In genomic region chr3:88501366-88502030, GRCm38 (mm10) we compare ENCODE assay signal across 9 mouse cellular contexts. TPM values are rescaled to one million over a fixed set of nuclear protein-coding genes. Genes with fewer than 3 reads are reported as not detected.
DNase-seq lines count a peak whose midpoint lies in the region; ATAC-seq and TF ChIP-seq lines count a peak whose summit lies in the region.
"Had no signal": no experiment of that assay in that cellular context is flagged by ENCODE, and none has a peak within 500 bp of the region (broad histone marks: within the 10 kb centered on the region; RNA-seq: fewer than 3 reads in every experiment).

No protein-coding gene starts in this region.

- H3K4me2 ChIP-seq in embryonic facial prominence, embryonic 13.5 days = peak overlapping the region; percentile 91
- H3K4me2 ChIP-seq in intestine, embryonic 15.5 days (replicated peaks) = peak overlapping the region; percentile 100
- peak overlapping the region; percentile 98 for H3K4me2 ChIP-seq in neural tube, embryonic 13.5 days

- no peaks in the 10 kb centered on the region for H3K9me3 ChIP-seq in embryonic facial prominence, embryonic 13.5 days
- H3K9me3 ChIP-seq in intestine, embryonic 15.5 days = no peaks in the 10 kb centered on the region
- no peaks in the 10 kb centered on the region for H3K9me3 ChIP-seq in neural tube, embryonic 13.5 days

- ATAC-seq in embryonic facial prominence, embryonic 13.5 days (ENCODE audit: insufficient number of reproducible peaks, insufficient read depth, low FRiP score, low TSS enrichment, low read depth) = no peak
- no peak for ATAC-seq in intestine, embryonic 15.5 days
- ATAC-seq in neural tube, embryonic 13.5 days (ENCODE audit: low read depth) = no peak

- no peak for DNase-seq in layer of hippocampus, adult 2 months (ENCODE audit: low spot score in 2 of 2)
- no peak for DNase-seq in layer of hippocampus, adult 9-11 months
- DNase-seq in left cerebral cortex, adult 8-10 months (ENCODE audit: low spot score in 2 of 2) = no peak
- DNase-seq in adrenal gland, postnatal 4 days (ENCODE audit: low spot score in 2 of 2) = no peak
- no peak for DNase-seq in ovary, postnatal 14 days (ENCODE audit: low spot score)

- peaks cover 61% of the 10 kb centered on the region for H3K4me1 ChIP-seq in embryonic facial prominence, embryonic 13.5 days
- H3K4me1 ChIP-seq in intestine, embryonic 15.5 days (replicated peaks) = peaks cover 35% of the 10 kb centered on the region
- H3K4me1 ChIP-seq in neural tube, embryonic 13.5 days (replicated peaks) = peaks cover 32% of the 10 kb centered on the region

- peaks cover 28% of the 10 kb centered on the region for H3K36me3 ChIP-seq in embryonic facial prominence, embryonic 13.5 days
- H3K36me3 ChIP-seq in intestine, embryonic 15.5 days = no peaks in the 10 kb centered on the region
- no peaks in the 10 kb centered on the region for H3K36me3 ChIP-seq in neural tube, embryonic 13.5 days

- 46% methylated on average over 6 of the region's 6 CpGs for WGBS in embryonic facial prominence, embryonic 13.5 days
- WGBS in intestine, embryonic 15.5 days = 52% methylated on average over 6 of the region's 6 CpGs
- 55% methylated on average over 6 of the region's 6 CpGs for WGBS in neural tube, embryonic 13.5 days

- TF ChIP-seq CTCF in layer of hippocampus, adult 2 months (conservative IDR thresholded peaks at IDR 0.05) = no peak

- peak overlapping the region; percentile 97 for H3K9ac ChIP-seq in embryonic facial prominence, embryonic 13.5 days
- peak overlapping the region; percentile 88 for H3K9ac ChIP-seq in intestine, embryonic 15.5 days
- H3K9ac ChIP-seq in neural tube, embryonic 13.5 days = peak overlapping the region; percentile 88; the same call in 1 of the 2 replicates

- no peaks in the 10 kb centered on the region for H3K27me3 ChIP-seq in embryonic facial prominence, embryonic 13.5 days
- no peaks in the 10 kb centered on the region for H3K27me3 ChIP-seq in intestine, embryonic 15.5 days (replicated peaks)
- peaks cover 28% of the 10 kb centered on the region for H3K27me3 ChIP-seq in neural tube, embryonic 13.5 days

- H3K27ac ChIP-seq in layer of hippocampus, adult 2 months = peak overlapping the region; percentile 92
- peak overlapping the region; percentile 99 for H3K27ac ChIP-seq in embryonic facial prominence, embryonic 13.5 days
- H3K27ac ChIP-seq in intestine, embryonic 15.5 days = peak overlapping the region; percentile 87
- H3K27ac ChIP-seq in neural tube, embryonic 13.5 days (replicated peaks) = no peak overlapping the region

- H3K4me3 ChIP-seq in layer of hippocampus, adult 2 months = peak overlapping the region; percentile 98
- peak overlapping the region; percentile 96 for H3K4me3 ChIP-seq in embryonic facial prominence, embryonic 13.5 days
- peak overlapping the region; percentile 80 for H3K4me3 ChIP-seq in intestine, embryonic 15.5 days (replicated peaks)
- peak overlapping the region; percentile 81 for H3K4me3 ChIP-seq in neural tube, embryonic 13.5 days

RNA-seq across cellular contexts. Expression of gene Lmna, which starts 8.3 kb away (rescaled TPM):
- 10 to 100 TPM; 34.6 to 36.1 TPM for total RNA-seq in layer of hippocampus, adult 2 months (2021)
- 311 and 321 TPM in 2 replicates for polyA plus RNA-seq in embryonic facial prominence, embryonic 13.5 days (2015; fragmentation: Nextera tagmentation; extraction: Ambion mirVana)
- 120 TPM in 2 replicates for polyA plus RNA-seq in intestine, embryonic 15.5 days (2015; fragmentation: Nextera tagmentation; extraction: Ambion mirVana)
- 41.9 and 45.3 TPM in 2 replicates for polyA plus RNA-seq in neural tube, embryonic 13.5 days (2015; fragmentation: Nextera tagmentation; extraction: Ambion mirVana)
- 10 to 100 TPM; 50.1 to 67.5 (median 60.3) TPM for total RNA-seq in left cerebral cortex, adult 8-10 months (2022)
- total RNA-seq in adrenal gland, postnatal 4 days (2021) = 100 to 1,000 TPM; 109 to 113 TPM

RNA-seq across cellular contexts. Expression of gene Mex3a, which starts 30.7 kb away (rescaled TPM):
- 1 to 10 TPM; 2.8 to 3.7 TPM for total RNA-seq in layer of hippocampus, adult 2 months (2021)
- polyA plus RNA-seq in embryonic facial prominence, embryonic 13.5 days (2015; fragmentation: Nextera tagmentation; extraction: Ambion mirVana) = 32.2 and 33.4 TPM in 2 replicates
- 9.6 and 11.2 TPM in 2 replicates for polyA plus RNA-seq in intestine, embryonic 15.5 days (2015; fragmentation: Nextera tagmentation; extraction: Ambion mirVana)
- polyA plus RNA-seq in neural tube, embryonic 13.5 days (2015; fragmentation: Nextera tagmentation; extraction: Ambion mirVana) = 32.5 and 33.7 TPM in 2 replicates
- total RNA-seq in left cerebral cortex, adult 8-10 months (2022) = 1 to 10 TPM; 2.3 to 3.1 (median 2.6) TPM
- 10 to 100 TPM; 11.2 to 16.1 TPM for total RNA-seq in adrenal gland, postnatal 4 days (2021)

RNA-seq across cellular contexts. Expression of gene Sema4a, which starts 40.5 kb away (rescaled TPM):
- total RNA-seq in layer of hippocampus, adult 2 months (2021) = 10 to 100 TPM; 37.0 to 42.9 TPM
- 10.3 and 13.3 TPM in 2 replicates for polyA plus RNA-seq in embryonic facial prominence, embryonic 13.5 days (2015; fragmentation: Nextera tagmentation; extraction: Ambion mirVana)
- 30.9 and 39.2 TPM in 2 replicates for polyA plus RNA-seq in intestine, embryonic 15.5 days (2015; fragmentation: Nextera tagmentation; extraction: Ambion mirVana)
- polyA plus RNA-seq in neural tube, embryonic 13.5 days (2015; fragmentation: Nextera tagmentation; extraction: Ambion mirVana) = 19.7 and 21.8 TPM in 2 replicates
- total RNA-seq in left cerebral cortex, adult 8-10 months (2022) = 10 to 100 TPM; 63.2 to 71.4 (median 66.8) TPM
- 10 to 100 TPM; 11.5 to 15.5 TPM for total RNA-seq in adrenal gland, postnatal 4 days (2021)

RNA-seq across cellular contexts. Expression of gene Rab25, which starts 46.6 kb away (rescaled TPM):
- not detected for total RNA-seq in layer of hippocampus, adult 2 months (2021)
- polyA plus RNA-seq in embryonic facial prominence, embryonic 13.5 days (2015; fragmentation: Nextera tagmentation; extraction: Ambion mirVana) = 18.6 and 19.5 TPM in 2 replicates
- polyA plus RNA-seq in intestine, embryonic 15.5 days (2015; fragmentation: Nextera tagmentation; extraction: Ambion mirVana) = 75.2 and 89.8 TPM in 2 replicates
- polyA plus RNA-seq in neural tube, embryonic 13.5 days (2015; fragmentation: Nextera tagmentation; extraction: Ambion mirVana) = not detected in 2 replicates
- not detected for total RNA-seq in left cerebral cortex, adult 8-10 months (2022)
- 1 to 10 TPM in 1 of 2 experiments, under 1 TPM in 1; 0.54 to 3.9 TPM for total RNA-seq in adrenal gland, postnatal 4 days (2021)
- total RNA-seq: left cerebral cortex, postnatal 25 days had no signal

RNA-seq across cellular contexts. Expression of gene Lamtor2, which starts 51.4 kb away (rescaled TPM):
- 100 to 1,000 TPM in 1 of 2 experiments, 10 to 100 TPM in 1; 96.0 to 106 TPM for total RNA-seq in layer of hippocampus, adult 2 months (2021)
- 164 and 169 TPM in 2 replicates for polyA plus RNA-seq in embryonic facial prominence, embryonic 13.5 days (2015; fragmentation: Nextera tagmentation; extraction: Ambion mirVana)
- 188 and 231 TPM in 2 replicates for polyA plus RNA-seq in intestine, embryonic 15.5 days (2015; fragmentation: Nextera tagmentation; extraction: Ambion mirVana)
- 161 and 170 TPM in 2 replicates for polyA plus RNA-seq in neural tube, embryonic 13.5 days (2015; fragmentation: Nextera tagmentation; extraction: Ambion mirVana)
- total RNA-seq in left cerebral cortex, adult 8-10 months (2022) = 100 to 1,000 TPM; 102 to 133 (median 110) TPM
- total RNA-seq in adrenal gland, postnatal 4 days (2021) = 100 to 1,000 TPM; 108 to 113 TPM
